Mouse (Mus musculus): ENCODE measurements at regions not wholly inside any gene's neighbourhood (a gene's known extent, or its start where the extent isn't known, plus 50 kb on each side); places are given as distances from the start of the nearest gene placed in this dataset.

DNA sequence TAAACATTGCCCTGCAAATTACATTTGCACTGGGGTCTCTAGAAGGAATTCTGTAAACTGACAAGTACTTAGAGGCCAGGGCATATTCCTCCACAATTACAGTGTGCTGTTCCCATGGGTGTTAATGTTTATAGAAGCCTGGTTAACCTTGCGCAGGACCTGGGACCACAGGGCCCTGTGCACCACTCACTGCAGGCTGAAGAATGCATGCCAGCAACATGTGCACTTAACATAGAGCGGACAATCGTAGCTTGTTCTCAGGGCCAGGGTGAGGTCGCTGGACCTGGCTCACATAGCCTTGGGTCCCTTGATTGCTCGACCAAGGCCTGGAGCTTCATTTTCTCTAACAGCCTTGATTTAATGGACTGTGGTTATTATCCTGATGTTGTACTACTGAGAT lies 168.8 kb downstream of the Hs3st3b1 start:
- DNase-seq (ENCODE audit: low spot score in 2 of 2) = no peak

GRCm38 (mm10) chr11:63754826-63755225 lies 167.3 kb downstream of the Hs3st3b1 start:
- DNase-seq (ENCODE audit: low spot score in 2 of 2) = no peak

DNA sequence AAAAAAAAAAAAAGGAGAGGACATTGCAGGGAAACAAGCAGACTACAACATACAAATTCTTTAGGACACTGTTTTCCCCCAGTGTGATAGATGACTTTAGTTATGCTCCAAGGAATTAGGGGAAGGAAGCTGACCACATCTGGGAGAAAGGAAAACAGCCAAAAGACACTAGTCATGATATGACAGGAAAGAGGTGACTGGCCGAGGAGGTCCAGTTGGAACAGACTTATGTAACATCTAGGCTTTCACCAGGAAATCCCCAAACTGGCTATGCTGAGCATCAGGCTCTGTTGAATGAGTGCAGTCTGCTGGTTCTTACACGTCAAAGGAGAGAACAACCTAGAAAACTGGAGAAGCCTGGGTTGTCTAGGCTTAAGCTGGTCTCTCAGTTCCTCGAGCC lies 163.8 kb downstream of the Hs3st3b1 start:
- DNase-seq (ENCODE audit: low spot score in 2 of 2) = no peak

DNA sequence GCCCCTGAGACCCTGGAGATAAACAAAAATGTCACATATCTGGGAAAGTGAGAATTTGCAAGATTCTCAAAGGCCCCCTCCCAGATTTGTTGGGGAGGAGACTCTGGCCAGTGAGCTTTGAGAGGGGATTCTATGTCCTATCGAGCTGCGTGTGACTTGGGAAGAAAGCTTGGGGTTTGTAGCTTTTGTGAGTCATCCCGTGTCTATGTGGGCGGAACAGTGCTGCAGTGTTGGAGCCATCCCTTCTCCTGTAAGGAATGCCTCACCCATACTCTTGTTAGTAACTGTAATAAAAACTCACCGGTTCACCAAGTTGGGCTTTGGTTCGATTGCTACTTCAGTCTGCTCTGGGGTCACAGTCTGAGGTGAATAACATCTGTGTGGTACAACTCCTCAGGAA lies 160.5 kb downstream of the Hs3st3b1 start:
- DNase-seq (ENCODE audit: low spot score in 2 of 2) = no peak

GRCm38 (mm10) chr11:63767631-63768250 lies 154.3 kb downstream of the Hs3st3b1 start:
- DNase-seq (ENCODE audit: low spot score in 2 of 2) = no peak

DNA sequence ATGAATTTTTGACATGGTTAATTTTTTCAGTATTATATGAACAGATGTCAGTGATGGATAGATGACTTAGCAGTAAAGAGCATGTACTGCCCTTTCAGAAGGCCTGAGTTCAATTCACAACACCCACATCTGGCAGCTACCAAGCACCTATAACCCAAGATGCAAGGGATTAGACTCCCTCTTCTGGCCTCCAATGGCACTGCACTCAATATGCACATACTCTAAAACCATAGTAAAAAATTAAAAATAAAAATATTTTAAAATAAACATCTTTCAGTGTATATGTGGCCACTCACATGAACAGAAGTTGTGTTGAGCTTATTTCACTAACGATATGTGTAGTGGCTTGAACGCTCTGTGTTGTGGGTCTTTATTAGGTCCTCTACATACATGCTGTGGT lies 152.4 kb downstream of the Hs3st3b1 start:
- no peak for DNase-seq (ENCODE audit: low spot score in 2 of 2)

GRCm38 (mm10) chr11:63775382-63775781 lies 146.7 kb downstream of the Hs3st3b1 start:
- no peak for DNase-seq (ENCODE audit: low spot score in 2 of 2)

- no peak for DNase-seq (ENCODE audit: low spot score in 2 of 2)
Observed at GRCm38 (mm10) chr11:63779371-63779770, 142.7 kb downstream of the Hs3st3b1 start.

- no peak for DNase-seq (ENCODE audit: low spot score in 2 of 2)
Observed at GRCm38 (mm10) chr11:63781967-63782915, 139.8 kb downstream of the Hs3st3b1 start.

- DNase-seq (ENCODE audit: low spot score in 2 of 2) = no peak
Observed at GRCm38 (mm10) chr11:63785281-63785886, 136.7 kb downstream of the Hs3st3b1 start.

- no peak for DNase-seq (ENCODE audit: low spot score in 2 of 2)
Observed at GRCm38 (mm10) chr11:63785965-63786364, 136.1 kb downstream of the Hs3st3b1 start.

GRCm38 (mm10) chr11:63789473-63790120 lies 132.5 kb downstream of the Hs3st3b1 start:
- DNase-seq (ENCODE audit: low spot score in 2 of 2) = no peak

- DNase-seq (ENCODE audit: low spot score in 2 of 2) = no peak
Observed at GRCm38 (mm10) chr11:63791004-63791862, 130.9 kb downstream of the Hs3st3b1 start.

DNA sequence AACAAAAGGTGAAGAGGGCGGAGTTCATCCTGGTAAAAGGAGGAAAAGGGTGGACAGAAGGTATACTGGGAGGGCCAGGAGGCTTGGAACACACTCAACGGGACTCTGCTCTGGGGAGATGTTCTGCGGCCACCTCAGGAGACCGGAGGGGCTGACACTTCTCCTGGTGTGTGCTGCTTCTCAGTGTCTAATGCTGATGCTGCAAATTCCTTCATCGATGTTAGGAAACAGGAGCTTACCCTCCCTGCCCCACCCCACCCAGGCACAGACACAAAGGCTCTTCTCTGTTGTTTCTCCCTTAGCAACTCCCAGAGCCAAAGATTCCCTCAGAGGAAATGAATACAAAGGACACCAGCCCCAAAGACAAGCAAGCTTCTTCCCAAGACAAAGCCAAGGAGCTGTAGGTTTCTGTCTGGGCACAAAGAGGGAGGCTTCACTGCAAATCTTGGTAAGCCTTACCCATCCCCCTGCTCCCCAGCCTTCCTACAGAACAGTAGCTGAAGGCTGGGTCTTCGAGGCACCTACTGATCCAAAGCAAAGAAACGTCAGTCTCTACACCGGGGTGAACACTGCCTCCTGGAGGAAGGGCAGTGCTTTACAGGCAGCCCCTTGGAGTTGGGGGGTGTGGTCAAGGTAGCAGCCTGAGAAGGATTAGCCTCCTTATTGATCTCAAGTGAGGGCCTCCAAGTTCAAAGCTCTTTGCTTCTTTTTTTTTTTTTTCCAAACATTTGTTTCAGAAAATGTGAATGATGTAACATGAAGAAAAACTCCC lies 128.2 kb downstream of the Hs3st3b1 start:
- no peak for DNase-seq (ENCODE audit: low spot score in 2 of 2)

DNA sequence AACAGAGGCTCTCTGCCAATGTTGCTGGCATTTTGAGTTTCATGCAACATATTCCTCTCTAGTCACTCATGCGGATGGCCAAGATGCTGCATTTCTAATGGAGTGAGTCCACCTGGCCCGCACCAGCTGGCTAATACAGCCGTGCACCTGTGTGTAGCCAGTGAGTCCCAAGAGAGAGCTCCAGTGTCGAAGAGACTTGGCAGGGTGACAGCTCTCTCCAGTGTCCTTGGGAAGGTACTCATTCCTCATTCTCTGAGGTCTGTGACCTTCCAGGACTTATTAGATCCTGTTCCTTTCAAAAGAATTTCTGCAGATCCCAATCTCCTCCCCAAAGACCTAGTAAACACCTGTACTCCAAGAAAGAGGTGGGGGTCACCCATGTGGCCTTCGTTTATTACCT lies 109.9 kb downstream of the Hs3st3b1 start:
- no peak for DNase-seq (ENCODE audit: low spot score in 2 of 2)

DNA sequence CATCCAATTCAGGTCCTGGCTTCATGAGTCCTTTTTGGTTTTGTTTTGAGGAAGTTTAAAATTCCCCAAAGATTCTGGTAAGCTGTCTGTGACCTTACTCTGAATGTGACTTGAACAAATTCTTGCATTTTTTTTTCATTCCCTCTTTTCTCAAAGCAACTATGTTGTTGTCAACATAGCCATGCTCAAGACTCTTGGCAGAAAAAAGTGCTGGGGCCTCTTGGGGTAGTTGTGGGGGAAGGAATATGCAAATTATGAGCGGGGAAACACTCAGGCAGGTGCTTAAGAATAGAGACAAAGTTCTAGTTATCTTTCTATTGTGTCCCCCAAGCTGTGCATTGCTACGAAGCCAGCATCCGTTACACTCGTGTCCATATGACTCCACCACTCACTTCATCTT lies 99.2 kb downstream of the Hs3st3b1 start:
- DNase-seq (ENCODE audit: low spot score in 2 of 2) = no peak

- no peak for DNase-seq (ENCODE audit: low spot score in 2 of 2)
Observed at GRCm38 (mm10) chr11:63827271-63827762, 94.8 kb downstream of the Hs3st3b1 start.

GRCm38 (mm10) chr11:63833480-63833879 lies 88.6 kb downstream of the Hs3st3b1 start:
- no peak for DNase-seq (ENCODE audit: low spot score in 2 of 2)

- DNase-seq (ENCODE audit: low spot score in 2 of 2) = no peak
Observed at GRCm38 (mm10) chr11:63834140-63834539, 88.0 kb downstream of the Hs3st3b1 start.

- no peak for DNase-seq (ENCODE audit: low spot score in 2 of 2)
Observed at GRCm38 (mm10) chr11:63834631-63835030, 87.5 kb downstream of the Hs3st3b1 start.

Measured in frontal cortex, postnatal 14 days (tissue).